Mouse (Mus musculus) small intestine, adult 2 months (tissue): ENCODE results near the gene Il17re.

Source experiments
- CTCF ChIP-seq: fragments of 200-500 bp; IDR thresholded peaks from 2 replicates; pipeline ENCODE4 v1.5.1; 2012; ENCODE audit warnings: low read depth, mild to moderate bottlenecking, control low read depth, inconsistent platforms, low read length, moderate library complexity, mixed read lengths; ENCODE audit not compliant: insufficient replicate concordance, insufficient read length; ENCODE audit errors: extremely low read depth
- POLR2A ChIP-seq: fragments of 200-500 bp; IDR thresholded peaks from 2 replicates; pipeline ENCODE4 v1.6.1; 2012; ENCODE audit warnings: low read depth, mild to moderate bottlenecking, control low read depth, inconsistent platforms, low read length, moderate library complexity

GRCm38 (mm10) chr6:113501388-113502084 lies 43.3 kb downstream of the Il17re start, which contains the start of gene Prrt3:
- TF ChIP-seq CTCF: no peak
- no peak for TF ChIP-seq POLR2A
